Mouse (Mus musculus) lung, embryonic 15.5 days (tissue): ENCODE data around the gene Uxt. TPM values are rescaled to one million over a fixed set of nuclear protein-coding genes. Genes with fewer than 3 reads are reported as not detected.

Source experiments
- ATAC-seq: fragments of 200-750 bp; cut with Nextera tagmentation; 2 replicates; pipeline ENCODE4 v1.8.0; 2017; ENCODE audit warnings: moderate number of reproducible peaks, borderline replicate concordance; ENCODE audit not compliant: low FRiP score, low TSS enrichment; ENCODE audit errors: extremely low read depth
- H3K27ac ChIP-seq: fragments of 300-500 bp; sonication (generic); 2 replicates; pipeline ENCODE4 v1.5.1; 2015; ENCODE audit warnings: moderate library complexity, mild to moderate bottlenecking, inconsistent platforms
- H3K27me3 ChIP-seq: fragments of 300-500 bp; sonication (generic); 2 replicates; pipeline ENCODE4 v1.6.1; 2015; ENCODE audit warnings: inconsistent platforms
- H3K36me3 ChIP-seq: fragments of 300-500 bp; sonication (generic); 2 replicates; pipeline ENCODE4 v1.6.1; 2015; ENCODE audit warnings: inconsistent platforms
- H3K4me1 ChIP-seq: fragments of 300-500 bp; sonication (generic); 2 replicates; pipeline ENCODE4 v1.6.1; 2015; ENCODE audit warnings: inconsistent platforms
- H3K4me2 ChIP-seq: fragments of 300-500 bp; sonication (generic); 2 replicates; pipeline ENCODE4 v1.6.1; 2015; ENCODE audit warnings: inconsistent platforms, mild to moderate bottlenecking, moderate library complexity
- H3K4me3 ChIP-seq: fragments of 300-500 bp; sonication (generic); 2 replicates; pipeline ENCODE4 v1.5.1; 2015; ENCODE audit warnings: mild to moderate bottlenecking, inconsistent platforms
- H3K9ac ChIP-seq: fragments of 300-500 bp; sonication (generic); 2 replicates; pipeline ENCODE4 v1.6.1; 2015; ENCODE audit warnings: inconsistent platforms
- H3K9me3 ChIP-seq: fragments of 300-500 bp; sonication (generic); 2 replicates; pipeline ENCODE4 v1.6.1; 2016; ENCODE audit warnings: inconsistent platforms
- WGBS: fragments of 180-500 bp; shearing (Covaris S2); methylation state at CpG from one replicate; pipeline ENCODE4 v1.1.7; 2015; 5-methylcytosine and 5-hydroxymethylcytosine counted together
- polyA plus RNA-seq: library from polyadenylated mRNA; unstranded; fragments of >200 nt; fragmentation: Nextera tagmentation; extraction: Ambion mirVana; gene quantifications from 2 replicates; pipeline ENCODE4 v1.2.1, GENCODE M21; 2015

The Uxt gene
- polyA plus RNA-seq, 1 experiment from 2014 or later: 49.9 TPM

DNA sequence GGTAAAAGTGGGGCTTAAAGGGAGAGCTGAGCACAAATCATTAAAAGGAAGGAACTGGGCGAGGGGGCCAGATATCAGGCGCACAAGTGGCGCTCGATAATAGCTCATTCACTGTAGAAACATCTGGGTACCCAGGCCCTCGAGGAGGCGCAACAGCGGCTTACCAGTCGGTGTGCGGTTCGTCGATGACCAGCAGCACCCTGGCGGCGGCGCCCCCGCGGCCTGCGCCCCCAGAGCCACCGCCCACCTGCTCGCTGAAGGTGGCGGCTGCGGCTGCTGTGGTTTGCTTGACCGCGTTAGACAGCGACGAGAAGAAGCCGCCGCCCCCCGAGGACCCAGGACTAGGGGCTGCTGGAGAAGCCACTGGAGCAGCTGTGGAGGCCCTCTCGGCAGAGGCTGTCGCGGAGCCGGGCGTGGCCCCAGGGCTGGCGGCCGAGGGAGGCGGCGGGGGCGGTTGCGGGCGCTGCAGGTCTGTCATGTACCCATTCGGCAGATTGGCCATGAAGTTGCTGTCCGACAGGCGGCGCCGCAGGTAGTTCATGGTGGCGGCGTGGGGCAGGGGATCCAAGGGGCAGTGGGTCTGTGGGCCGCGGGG lies 41.5 kb downstream of the Uxt start:
- Histone ChIP-seq H3K4me3 (peak overlapping the region; percentile 37), H3K4me2 (peak overlapping the region; percentile 79), H3K27me3 (no peaks in the 10 kb centered on the region; the same call in 1 of the 2 replicates), H3K9me3 (no peaks in the 10 kb centered on the region), H3K9ac (no peak overlapping the region), H3K27ac (no peak overlapping the region), H3K4me1 (no peaks in the 10 kb centered on the region; the same call in 1 of the 2 replicates), H3K36me3 (no peaks in the 10 kb centered on the region)
- WGBS: 22% methylated on average over 41 of the region's 49 CpGs
- ATAC-seq: peak; percentile 65

DNA sequence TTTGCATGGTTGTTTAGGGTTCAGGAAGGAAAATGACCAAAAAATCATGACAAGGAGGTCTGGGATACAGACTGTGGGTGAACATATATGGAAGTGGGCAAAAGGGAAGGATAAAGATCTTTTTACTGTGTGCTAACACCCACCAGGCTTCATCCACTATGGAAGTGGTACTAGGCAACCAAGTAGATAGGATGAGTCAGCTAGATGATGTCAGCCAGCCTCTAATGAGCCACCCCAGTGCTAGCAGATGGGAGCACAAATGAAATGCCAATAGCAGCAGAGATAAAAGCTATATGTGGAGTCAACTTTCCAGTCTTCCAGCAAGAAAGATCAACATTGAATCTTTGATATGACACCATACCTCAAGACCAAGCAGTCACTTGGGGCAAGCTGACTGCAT lies 46.7 kb downstream of the Uxt start:
- no peaks in the 10 kb centered on the region for H3K36me3 ChIP-seq
- H3K9ac ChIP-seq: no peak overlapping the region
- no peak overlapping the region for H3K4me3 ChIP-seq
- no peaks in the 10 kb centered on the region for H3K9me3 ChIP-seq
- no peaks in the 10 kb centered on the region; the same call in 1 of the 2 replicates for H3K4me1 ChIP-seq
- H3K4me2 ChIP-seq: no peak overlapping the region
- no peaks in the 10 kb centered on the region; the same call in 1 of the 2 replicates for H3K27me3 ChIP-seq
- no peak for ATAC-seq
- H3K27ac ChIP-seq: no peak overlapping the region

GRCm38 (mm10) chrX:20913726-20914125 lies 48.1 kb downstream of the Uxt start:
- Histone ChIP-seq H3K9me3 (no peaks in the 10 kb centered on the region), H3K4me3 (no peak overlapping the region), H3K27ac (no peak overlapping the region), H3K4me1 (no peaks in the 10 kb centered on the region), H3K4me2 (no peak overlapping the region), H3K36me3 (no peaks in the 10 kb centered on the region), H3K27me3 (no peaks in the 10 kb centered on the region), H3K9ac (no peak overlapping the region)
- WGBS: 76% methylated on average over 6 of the region's 6 CpGs
- no peak for ATAC-seq

DNA sequence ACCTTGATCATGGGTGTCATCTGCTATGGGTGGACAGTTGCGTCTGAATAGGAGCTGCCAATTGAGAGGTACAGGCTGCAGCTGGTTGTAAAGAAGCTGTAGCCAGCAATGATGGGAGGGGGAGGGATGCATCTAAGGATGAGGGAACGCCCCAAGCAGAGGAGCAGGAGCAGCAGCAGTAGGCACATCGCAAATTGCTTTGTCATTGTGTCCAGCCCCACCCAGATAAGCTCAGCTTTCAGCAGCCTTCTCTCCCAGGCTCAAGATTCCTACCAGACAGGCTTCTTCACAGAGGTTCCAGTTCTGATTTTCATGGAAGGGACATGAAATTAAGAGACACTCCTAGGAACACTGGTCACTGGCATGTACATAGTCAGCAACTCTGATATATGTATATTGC lies 51.7 kb downstream of the Uxt start:
- Histone ChIP-seq H3K9ac (no peak overlapping the region), H3K4me3 (no peak overlapping the region), H3K36me3 (no peaks in the 10 kb centered on the region), H3K4me1 (no peaks in the 10 kb centered on the region), H3K27me3 (no peaks in the 10 kb centered on the region), H3K9me3 (no peaks in the 10 kb centered on the region), H3K4me2 (no peak overlapping the region), H3K27ac (no peak overlapping the region)
- WGBS: 35% methylated on average over 3 of the region's 3 CpGs
- no peak for ATAC-seq

Other genes with a start within 250 kb of the Uxt start
- 97.6 and 102 TPM in 2 replicates for gene Araf, start 164.2 kb downstream of the Uxt start, polyA plus RNA-seq
- 26.4 and 27.0 TPM in 2 replicates for gene Timp1, start 91.9 kb downstream of the Uxt start, polyA plus RNA-seq
- 0.21 and 0.39 TPM in 2 replicates for gene Syn1, start 41.0 kb downstream of the Uxt start, polyA plus RNA-seq
- 7.0 and 7.4 TPM in 2 replicates for gene Cfp, start 30.5 kb downstream of the Uxt start, polyA plus RNA-seq
- 10.9 and 12.5 TPM in 2 replicates for gene Elk1, start 11.4 kb downstream of the Uxt start, polyA plus RNA-seq
- gene Zfp182, start 100.3 kb upstream of the Uxt start, polyA plus RNA-seq: 5.4 and 5.6 TPM in 2 replicates
- gene Spaca5, start 106.4 kb upstream of the Uxt start, polyA plus RNA-seq: not detected in 2 replicates
- gene Zfp300, start 127.5 kb upstream of the Uxt start, polyA plus RNA-seq: 1.3 and 1.4 TPM in 2 replicates
- gene Ssxa1, start 153.8 kb upstream of the Uxt start, polyA plus RNA-seq: not detected in 2 replicates
- gene Gm21876, start 213.6 kb upstream of the Uxt start, polyA plus RNA-seq: not detected in 2 replicates